Mouse (Mus musculus): ENCODE data around the gene Pwp2. TPM values are rescaled to one million over a fixed set of nuclear protein-coding genes. Genes with fewer than 3 reads are reported as not detected.
"Not testable (repeated sequence)": the region's sequence is repeated elsewhere in the genome, so short reads cannot be mapped to it uniquely, and the experiment has no call there.

Gene Pwp2
- polyA plus RNA-seq, 1 experiment, result 7.9 TPM

DNA sequence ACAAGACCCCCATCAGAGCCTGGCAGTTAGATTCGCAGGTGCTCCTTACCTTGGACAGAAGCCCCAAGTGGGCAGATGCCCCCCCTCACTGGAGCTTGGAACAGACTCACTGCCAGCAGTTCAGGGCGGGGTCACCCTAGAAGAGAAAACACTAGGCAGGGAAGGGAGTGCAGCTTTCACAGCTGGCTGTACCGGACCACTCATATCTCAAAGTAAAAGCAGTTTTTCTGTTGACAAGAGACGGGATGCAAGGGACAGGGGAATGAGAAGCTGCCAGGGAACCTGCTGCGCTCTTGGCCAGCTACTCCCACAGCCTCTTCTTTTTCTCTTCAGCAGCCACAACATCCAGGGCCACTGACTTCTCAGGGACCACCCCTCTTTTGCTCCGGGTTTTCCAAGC, 60.8 kb downstream of the Pwp2 start:
- DNase-seq (ENCODE audit: low read depth, low spot score), result not testable (repeated sequence)
- 17% methylated on average over 6 of the region's 6 CpGs for WGBS

Other genes starting within 250 kb of the Pwp2 start
- gene Trpm2, start 214.6 kb downstream of the Pwp2 start, polyA plus RNA-seq (2012; rRNA removed), result 2.4 and 4.4 TPM in 2 replicates
- 10.4 and 13.1 TPM in 2 replicates for gene 1810043G02Rik, start 206.6 kb downstream of the Pwp2 start, polyA plus RNA-seq (2012; rRNA removed)
- gene Pfkl, start 175.1 kb downstream of the Pwp2 start, polyA plus RNA-seq (2012; rRNA removed), result 29.8 and 41.2 TPM in 2 replicates
- 0.73 and 1.1 TPM in 2 replicates for gene Dnmt3l, start 143.2 kb downstream of the Pwp2 start, polyA plus RNA-seq (2012; rRNA removed)
- gene Aire, start 141.5 kb downstream of the Pwp2 start, polyA plus RNA-seq (2012; rRNA removed), result 0.34 and 0.53 TPM in 2 replicates
- 12.1 and 16.2 TPM in 2 replicates for gene Icosl, start 115.8 kb downstream of the Pwp2 start, polyA plus RNA-seq (2012; rRNA removed)
- 51.9 and 61.5 TPM in 2 replicates for gene D10Jhu81e, start 15.4 kb downstream of the Pwp2 start, polyA plus RNA-seq (2012; rRNA removed)
- 53.6 and 84.4 TPM in 2 replicates for gene Trappc10, start 59.5 kb upstream of the Pwp2 start, polyA plus RNA-seq (2012; rRNA removed)
- 51.9 and 113 TPM in 2 replicates for gene Agpat3, start 167.3 kb upstream of the Pwp2 start, polyA plus RNA-seq (2012; rRNA removed)
- gene Rrp1, start 227.9 kb upstream of the Pwp2 start, polyA plus RNA-seq (2012; rRNA removed), result 47.5 and 60.2 TPM in 2 replicates
- gene Cstb, start 240.5 kb upstream of the Pwp2 start, polyA plus RNA-seq (2012; rRNA removed), result 49.7 and 57.2 TPM in 2 replicates